Mouse (Mus musculus): ENCODE data around the gene Ndufb7.
"Not testable (repeated sequence)": the region's sequence is repeated elsewhere in the genome, so short reads cannot be mapped to it uniquely, and the experiment has no call there.

Ndufb7 gene

GRCm38 (mm10) chr8:83575561-83576515, 9.4 kb downstream of the Ndufb7 start:
- peak; percentile 4 to 12 for DNase-seq (ENCODE audit: low spot score in 2 of 2)

- DNase-seq (ENCODE audit: low spot score in 2 of 2): no peak
Measured at GRCm38 (mm10) chr8:83576516-83576895, 10.0 kb downstream of the Ndufb7 start.

DNA sequence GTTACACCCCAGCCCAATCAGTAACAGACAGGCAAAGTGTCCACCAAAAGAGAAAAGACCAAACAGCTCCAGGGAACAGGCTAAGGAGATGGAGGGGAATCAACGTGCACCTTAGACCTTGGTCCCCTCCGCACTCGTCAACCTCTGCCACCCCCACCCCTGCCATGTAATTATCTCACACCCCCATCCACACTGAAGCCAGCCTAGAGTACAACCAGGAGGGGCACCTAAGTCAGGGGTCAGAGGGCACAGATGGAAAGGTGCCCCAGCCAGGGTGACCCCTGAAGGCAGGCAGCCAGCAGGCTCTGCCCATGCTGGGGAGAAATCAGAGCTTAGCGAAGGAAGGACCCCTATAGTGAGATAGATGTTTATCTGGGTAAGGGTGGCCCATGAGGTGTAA, 10.4 kb downstream of the Ndufb7 start:
- peak in 1 of 2 experiments; percentile 11 for DNase-seq (ENCODE audit: low spot score in 2 of 2)

DNA sequence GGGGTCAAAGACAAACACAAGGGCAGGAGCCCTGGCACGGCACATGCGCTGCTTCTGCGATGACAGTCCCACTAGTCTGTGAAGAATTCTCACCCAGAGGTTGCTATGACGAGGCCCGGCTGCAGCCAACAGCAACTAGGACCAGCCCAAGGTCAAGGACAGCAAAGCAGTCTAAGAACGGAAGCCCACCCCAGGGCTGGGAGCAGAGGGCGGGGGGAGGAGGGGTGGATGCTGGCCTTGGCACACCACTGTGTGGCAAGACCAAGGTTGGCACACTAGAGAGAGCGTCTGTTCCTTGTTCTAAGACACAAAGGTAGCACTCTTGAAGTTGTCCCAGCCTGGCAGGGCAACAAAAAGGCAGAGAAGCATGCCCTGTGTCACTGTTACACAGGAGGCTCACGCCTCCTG, 10.9 kb downstream of the Ndufb7 start:
- peak; percentile 5 to 35 for DNase-seq (ENCODE audit: low spot score in 2 of 2)

- DNase-seq (ENCODE audit: low spot score in 2 of 2): peak in 1 of 2 experiments; percentile 11
Measured at GRCm38 (mm10) chr8:83578131-83579055, 11.9 kb downstream of the Ndufb7 start.

- peak in 1 of 2 experiments; percentile 7 for DNase-seq (ENCODE audit: low spot score in 2 of 2)
Measured at GRCm38 (mm10) chr8:83579676-83580075, 13.2 kb downstream of the Ndufb7 start.

GRCm38 (mm10) chr8:83580826-83581225, 14.4 kb downstream of the Ndufb7 start:
- DNase-seq (ENCODE audit: low spot score in 2 of 2): peak in 1 of 2 experiments; percentile 8

- no peak for DNase-seq (ENCODE audit: low spot score in 2 of 2)
Measured at GRCm38 (mm10) chr8:83582226-83582625, 15.8 kb downstream of the Ndufb7 start.

DNA sequence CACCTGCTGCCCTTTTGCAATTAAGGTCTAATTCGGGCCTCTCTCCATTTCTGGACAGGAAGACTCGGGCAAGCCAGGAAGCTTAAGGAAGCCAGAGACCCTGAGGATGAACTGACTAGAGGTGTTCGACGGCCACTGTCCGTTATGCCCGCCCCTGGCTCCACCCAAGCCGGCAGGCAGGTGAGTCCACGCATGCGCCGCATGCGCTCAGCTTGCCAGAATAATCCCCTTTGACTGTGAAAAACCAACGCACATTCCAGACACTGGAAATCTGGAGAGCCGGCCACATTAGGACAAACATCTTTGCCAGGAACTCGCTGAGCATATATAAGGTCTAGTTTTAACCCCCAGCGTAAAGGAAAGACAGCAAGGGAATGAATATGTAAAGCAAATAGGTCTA, 16.8 kb downstream of the Ndufb7 start:
- DNase-seq (ENCODE audit: low spot score in 2 of 2): no peak

GRCm38 (mm10) chr8:83584771-83585170, 18.3 kb downstream of the Ndufb7 start:
- no peak for DNase-seq (ENCODE audit: low spot score in 2 of 2)

GRCm38 (mm10) chr8:83585333-83585732, 18.9 kb downstream of the Ndufb7 start:
- DNase-seq (ENCODE audit: low spot score in 2 of 2): no peak

DNA sequence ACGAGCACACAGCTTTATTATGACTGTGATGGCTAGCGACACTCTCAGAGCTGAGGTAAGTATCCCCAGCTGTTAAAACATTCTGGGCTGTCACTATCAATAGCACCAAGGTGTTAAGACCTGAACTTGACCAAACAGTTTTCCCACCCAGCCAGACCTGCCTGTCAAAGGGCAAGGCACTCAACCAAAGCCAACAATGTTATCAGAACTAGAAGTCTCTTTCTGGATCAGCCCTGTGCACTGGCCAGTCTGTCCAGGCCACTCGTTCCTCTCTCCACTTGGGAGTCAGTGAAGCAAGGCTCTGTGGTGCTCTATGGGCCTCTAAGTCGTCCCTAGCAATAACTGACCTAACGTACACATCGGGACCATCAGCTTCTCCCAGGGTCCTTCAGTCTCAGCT, 21.2 kb downstream of the Ndufb7 start:
- DNase-seq (ENCODE audit: low spot score in 2 of 2): no peak

DNA sequence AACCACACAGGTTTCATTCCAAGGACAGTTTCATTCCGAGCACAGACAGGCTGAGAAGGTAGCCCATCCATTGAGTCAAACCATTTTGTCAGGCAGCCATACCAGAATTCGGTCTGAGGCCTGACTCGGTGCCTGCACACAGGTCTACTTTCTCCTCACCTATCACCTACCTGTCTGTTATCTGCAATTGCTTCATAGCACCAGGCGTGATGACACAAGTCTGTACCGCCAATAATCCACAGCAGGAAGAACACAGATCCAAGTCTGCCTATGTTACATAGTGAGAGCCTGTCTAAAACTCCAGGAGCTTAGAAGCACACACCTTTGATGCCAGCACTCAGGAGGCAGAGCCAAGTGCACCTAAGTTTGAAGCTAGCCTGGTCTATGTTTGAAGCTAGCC, 22.4 kb downstream of the Ndufb7 start:
- DNase-seq (ENCODE audit: low spot score in 2 of 2): no peak

GRCm38 (mm10) chr8:83590488-83591023, 24.1 kb downstream of the Ndufb7 start:
- no peak for DNase-seq (ENCODE audit: low spot score in 2 of 2)

GRCm38 (mm10) chr8:83592682-83593081, 26.2 kb downstream of the Ndufb7 start:
- no peak for DNase-seq (ENCODE audit: low spot score in 2 of 2)

DNA sequence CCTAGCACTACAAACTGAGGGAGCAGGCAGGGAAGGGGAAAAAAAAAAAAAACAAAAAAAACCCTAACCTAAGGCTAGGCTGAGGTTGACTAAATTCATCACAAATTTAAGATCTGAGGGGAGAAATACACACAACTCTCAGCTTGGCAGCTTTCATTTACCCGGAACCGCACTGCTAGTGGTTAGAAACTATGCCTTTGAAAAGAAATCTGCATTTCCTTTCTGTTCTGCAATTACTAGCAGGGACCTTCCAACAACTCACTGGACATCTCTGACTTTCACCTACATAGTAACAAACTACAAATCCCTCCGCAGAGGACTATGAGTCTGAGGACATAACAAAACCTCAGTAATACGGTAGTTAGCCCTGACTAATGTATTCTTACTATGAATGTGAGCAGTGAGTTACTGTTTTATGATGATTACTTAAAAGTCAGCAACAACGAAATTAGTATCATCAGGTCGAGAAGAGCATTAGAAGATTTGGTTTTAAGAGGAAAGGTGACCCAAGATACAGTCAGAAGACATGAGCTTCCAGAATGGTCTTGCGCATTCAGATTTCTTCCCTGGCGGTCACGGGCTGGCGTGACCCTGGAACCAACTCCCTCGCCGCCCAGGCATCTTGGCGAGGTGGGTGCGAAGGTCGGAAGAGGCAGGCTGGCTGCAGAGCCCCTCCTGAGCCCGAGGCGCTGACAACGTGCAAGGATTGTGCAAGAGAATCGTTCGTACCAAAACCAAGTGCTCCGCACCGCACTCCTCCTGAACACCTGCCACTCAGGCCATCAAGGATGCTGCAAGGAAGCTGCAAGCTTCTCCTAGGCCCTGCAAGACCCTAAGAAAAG, 27.1 kb downstream of the Ndufb7 start:
- no peak for DNase-seq (ENCODE audit: low spot score in 2 of 2)

DNA sequence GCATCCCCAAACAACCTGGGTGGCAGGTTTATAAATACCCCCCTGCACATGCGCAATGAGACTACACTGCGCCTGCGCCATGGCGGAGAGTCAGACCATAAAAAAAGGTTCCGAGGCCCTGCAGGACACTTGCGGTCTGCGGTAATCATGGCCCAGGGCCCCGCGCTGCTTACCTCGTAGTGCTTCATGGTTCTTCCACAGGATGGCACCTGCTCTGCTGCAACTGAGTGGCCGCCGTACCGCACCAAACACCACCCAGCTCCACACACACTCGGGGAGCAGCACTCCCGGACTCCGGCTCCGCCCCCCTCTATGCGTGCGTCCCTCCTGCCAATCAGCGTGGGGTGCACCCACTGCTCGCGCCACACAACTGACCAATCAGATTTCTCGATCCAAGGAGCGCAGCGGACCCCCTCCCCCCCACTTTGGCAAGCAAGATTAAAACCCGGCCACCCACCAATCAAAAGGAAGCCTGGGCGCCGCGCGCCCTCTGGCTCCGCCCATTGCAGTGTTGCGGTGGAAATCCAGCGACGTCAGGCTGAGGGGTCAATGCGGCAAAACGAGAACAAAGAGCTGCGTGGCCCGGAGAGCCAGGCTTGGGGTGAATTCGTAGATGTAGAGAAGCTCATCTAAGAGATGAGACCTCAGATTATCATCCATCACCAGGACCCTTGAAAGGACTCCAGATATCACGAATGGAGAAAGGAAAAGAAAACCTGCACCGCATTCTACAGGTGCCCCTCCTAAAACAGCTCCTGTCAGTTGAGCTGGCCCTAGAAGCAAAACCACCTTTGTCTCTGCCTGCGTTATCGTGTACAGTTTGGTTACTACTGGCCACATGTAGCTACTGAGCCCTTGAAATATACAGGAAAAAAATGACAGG, 27.9 kb downstream of the Ndufb7 start:
- peak; percentile 91 to 96 for DNase-seq (ENCODE audit: low spot score in 2 of 2)

- DNase-seq (ENCODE audit: low spot score in 2 of 2): not testable (repeated sequence)
Measured at GRCm38 (mm10) chr8:83595050-83595345, 28.5 kb downstream of the Ndufb7 start.

- peak in 1 of 2 experiments; percentile 64 for DNase-seq (ENCODE audit: low spot score in 2 of 2)
Measured at GRCm38 (mm10) chr8:83596369-83596768, 29.9 kb downstream of the Ndufb7 start.

DNA sequence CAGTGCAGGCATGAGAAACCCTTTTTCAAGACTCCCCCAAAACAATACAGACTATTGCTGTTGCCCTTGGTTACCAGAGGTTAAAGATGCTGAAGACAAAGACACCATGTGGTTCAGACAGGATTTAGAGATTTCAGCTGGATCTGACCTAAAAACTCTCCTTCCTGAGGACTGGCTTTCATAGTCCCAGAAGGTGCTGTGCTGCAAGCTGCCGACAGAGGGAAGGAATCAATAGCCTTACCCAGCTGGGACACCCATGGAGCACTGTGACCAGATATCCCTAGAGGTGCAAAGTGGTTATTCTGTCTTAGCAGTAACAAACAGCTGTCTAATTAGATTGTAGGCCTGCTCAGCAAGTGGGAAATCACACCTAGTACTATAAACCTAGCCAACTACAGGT, 31.7 kb downstream of the Ndufb7 start:
- no peak for DNase-seq (ENCODE audit: low spot score in 2 of 2)
